Mouse (Mus musculus) erythroblast, embryonic 14.5 days (primary cell): ENCODE data around the gene Slc6a8. TPM values are rescaled to one million over a fixed set of nuclear protein-coding genes. Genes with fewer than 3 reads are reported as not detected.

Experiments
- H3K27me3 ChIP-seq: 2 replicates; pipeline ENCODE4 v1.6.1; 2012; ENCODE audit warnings: inconsistent platforms; ENCODE audit not compliant: control insufficient read depth
- H3K36me3 ChIP-seq: 2 replicates; pipeline ENCODE4 v1.6.1; 2012; ENCODE audit warnings: mild to moderate bottlenecking, inconsistent platforms; ENCODE audit not compliant: control insufficient read depth
- H3K4me1 ChIP-seq: 2 replicates; pipeline ENCODE4 v1.6.1; 2012; ENCODE audit warnings: inconsistent platforms; ENCODE audit not compliant: control insufficient read depth
- H3K4me3 ChIP-seq: replicated peaks from 2 replicates; pipeline ENCODE3; 2012; ENCODE audit warnings: moderate library complexity, mild to moderate bottlenecking, inconsistent platforms
- H3K9me3 ChIP-seq: 2 replicates; pipeline ENCODE4 v1.6.1; 2012; ENCODE audit warnings: low read length, inconsistent platforms, mixed read lengths; ENCODE audit not compliant: control insufficient read depth
- GATA1 ChIP-seq: IDR thresholded peaks from 2 replicates; pipeline ENCODE4 v1.6.1; 2012; ENCODE audit warnings: low read length, inconsistent platforms, mixed read lengths
- TAL1 ChIP-seq: IDR thresholded peaks from 3 replicates; pipeline ENCODE4 v1.6.1; 2012; ENCODE audit warnings: low read length, inconsistent platforms, mixed read lengths
- polyA plus RNA-seq: library from polyadenylated mRNA; stranded (reverse); fragments of >175 nt; gene quantifications from 2 replicates; pipeline ENCODE4 v1.2.3, GENCODE M21; 2012

The Slc6a8 gene
- polyA plus RNA-seq, result not detected in 2 replicates

- peaks cover 7% of the 10 kb centered on the region for H3K9me3 ChIP-seq
- H3K4me3 ChIP-seq, result peak within 1 kb of the TSS; percentile 48
- peaks cover 57% of the 10 kb centered on the region for H3K27me3 ChIP-seq
- TF ChIP-seq TAL1 (no peak), GATA1 (no peak)
- H3K4me1 ChIP-seq, result peaks cover 4% of the 10 kb centered on the region
- no peaks in the 10 kb centered on the region for H3K36me3 ChIP-seq
Measured at GRCm38 (mm10) chrX:73672879-73673618, at the start of gene Slc6a8. TSS of gene Slc6a8 (plus strand) at chrX:73673150.

- Histone ChIP-seq H3K9me3 (no peaks in the 10 kb centered on the region), H3K4me1 (no peaks in the 10 kb centered on the region), H3K36me3 (no peaks in the 10 kb centered on the region), H3K27me3 (peaks cover 8% of the 10 kb centered on the region), H3K4me3 (no peak overlapping the region)
- TF ChIP-seq TAL1 (no peak), GATA1 (no peak)
Measured at GRCm38 (mm10) chrX:73626981-73627380, 46.0 kb upstream of the Slc6a8 start.

GRCm38 (mm10) chrX:73635425-73635824, 37.5 kb upstream of the Slc6a8 start:
- Histone ChIP-seq H3K4me1 (no peaks in the 10 kb centered on the region), H3K36me3 (no peaks in the 10 kb centered on the region), H3K9me3 (peaks cover 17% of the 10 kb centered on the region), H3K4me3 (no peak overlapping the region), H3K27me3 (peaks cover 84% of the 10 kb centered on the region)
- TF ChIP-seq TAL1, result no peak
- no peak for TF ChIP-seq GATA1

- H3K4me1 ChIP-seq, result no peaks in the 10 kb centered on the region
- H3K4me3 ChIP-seq, result no peak overlapping the region
- peaks cover 90% of the 10 kb centered on the region for H3K27me3 ChIP-seq
- peaks cover 23% of the 10 kb centered on the region for H3K9me3 ChIP-seq
- H3K36me3 ChIP-seq, result no peaks in the 10 kb centered on the region; the same call in 1 of the 2 replicates
- TF ChIP-seq TAL1 (no peak), GATA1 (no peak)
Measured at GRCm38 (mm10) chrX:73637415-73637814, 35.5 kb upstream of the Slc6a8 start.

GRCm38 (mm10) chrX:73639255-73639675, 33.7 kb upstream of the Slc6a8 start, which contains the start of gene Dusp9:
TSS of gene Dusp9 (plus strand) at chrX:73639419.
- Histone ChIP-seq H3K9me3 (peaks cover 23% of the 10 kb centered on the region), H3K36me3 (no peaks in the 10 kb centered on the region; the same call in 1 of the 2 replicates), H3K4me1 (no peaks in the 10 kb centered on the region), H3K27me3 (peaks cover 76% of the 10 kb centered on the region), H3K4me3 (peak within 1 kb of the TSS; percentile 36)
- TF ChIP-seq TAL1, result no peak
- TF ChIP-seq GATA1, result no peak

GRCm38 (mm10) chrX:73639901-73640469, 33.0 kb upstream of the Slc6a8 start:
- peaks cover 23% of the 10 kb centered on the region for H3K9me3 ChIP-seq
- no peaks in the 10 kb centered on the region; the same call in 1 of the 2 replicates for H3K36me3 ChIP-seq
- peak overlapping the region; percentile 36 for H3K4me3 ChIP-seq
- peaks cover 69% of the 10 kb centered on the region for H3K27me3 ChIP-seq
- TF ChIP-seq GATA1, result no peak
- TF ChIP-seq TAL1, result no peak
- H3K4me1 ChIP-seq, result no peaks in the 10 kb centered on the region

GRCm38 (mm10) chrX:73645121-73645520, 27.8 kb upstream of the Slc6a8 start:
- H3K4me3 ChIP-seq, result no peak overlapping the region
- H3K36me3 ChIP-seq, result no peaks in the 10 kb centered on the region; the same call in 1 of the 2 replicates
- no peaks in the 10 kb centered on the region for H3K4me1 ChIP-seq
- H3K27me3 ChIP-seq, result peaks cover 18% of the 10 kb centered on the region
- TF ChIP-seq GATA1 (no peak), TAL1 (no peak)
- peaks cover 9% of the 10 kb centered on the region for H3K9me3 ChIP-seq

GRCm38 (mm10) chrX:73650869-73651268, 22.1 kb upstream of the Slc6a8 start:
- Histone ChIP-seq H3K36me3 (no peaks in the 10 kb centered on the region), H3K27me3 (peaks cover 8% of the 10 kb centered on the region), H3K4me3 (no peak overlapping the region), H3K9me3 (no peaks in the 10 kb centered on the region), H3K4me1 (no peaks in the 10 kb centered on the region)
- no peak for TF ChIP-seq GATA1

GRCm38 (mm10) chrX:73653392-73653791, 19.6 kb upstream of the Slc6a8 start:
- Histone ChIP-seq H3K27me3 (peaks cover 8% of the 10 kb centered on the region), H3K36me3 (no peaks in the 10 kb centered on the region), H3K4me3 (no peak overlapping the region), H3K9me3 (no peaks in the 10 kb centered on the region), H3K4me1 (no peaks in the 10 kb centered on the region)
- no peak for TF ChIP-seq TAL1
- no peak for TF ChIP-seq GATA1
